Mouse (Mus musculus) embryonic fibroblast, embryonic 13.5 days (primary cell): ENCODE data around the gene Abcb4. TPM values are rescaled to one million over a fixed set of nuclear protein-coding genes. Genes with fewer than 3 reads are reported as not detected.
A peak's percentile ranks its signal among the peaks of the same experiment; 100 is the strongest.
"Not testable (repeated sequence)": the region's sequence is repeated elsewhere in the genome, so short reads cannot be mapped to it uniquely, and the experiment has no call there.

ENCODE experiments used
- H3K27ac ChIP-seq: 2 replicates; pipeline ENCODE4 v1.5.1; 2012; ENCODE audit warnings: low read length, control low read depth, inconsistent platforms; ENCODE audit not compliant: insufficient read depth
- H3K4me1 ChIP-seq: 2 replicates; pipeline ENCODE4 v1.6.1; 2011; ENCODE audit warnings: low read length; ENCODE audit not compliant: control insufficient read depth, insufficient read depth
- H3K4me3 ChIP-seq: 2 replicates; pipeline ENCODE4 v1.5.1; 2011; ENCODE audit warnings: mild to moderate bottlenecking, control low read depth, low read length; ENCODE audit not compliant: insufficient read depth
- CTCF ChIP-seq: IDR thresholded peaks from 2 replicates; pipeline ENCODE4 v1.5.1; 2011; ENCODE audit warnings: mild to moderate bottlenecking, control low read depth, low read length, moderate library complexity, borderline replicate concordance; ENCODE audit not compliant: insufficient read depth
- POLR2A ChIP-seq: IDR thresholded peaks from 2 replicates; pipeline ENCODE4 v1.6.1; 2011; ENCODE audit warnings: low read depth, mild to moderate bottlenecking, control low read depth, low read length, moderate library complexity
- polyA plus RNA-seq: library from polyadenylated mRNA; stranded (reverse); fragments of >200 nt; gene quantifications from 2 replicates; pipeline ENCODE4 v1.2.4, GENCODE M21; 2011; ENCODE audit warnings: low read depth; ENCODE audit not compliant: missing spikeins, insufficient read length

The Abcb4 gene
- polyA plus RNA-seq, 1 experiment, result 0.26 TPM

GRCm38 (mm10) chr5:8995966-8996685, 102.6 kb downstream of the Abcb4 start:
- TF ChIP-seq POLR2A (no peak), CTCF (no peak)
- H3K4me3 ChIP-seq, result peak overlapping the region; percentile 87

DNA sequence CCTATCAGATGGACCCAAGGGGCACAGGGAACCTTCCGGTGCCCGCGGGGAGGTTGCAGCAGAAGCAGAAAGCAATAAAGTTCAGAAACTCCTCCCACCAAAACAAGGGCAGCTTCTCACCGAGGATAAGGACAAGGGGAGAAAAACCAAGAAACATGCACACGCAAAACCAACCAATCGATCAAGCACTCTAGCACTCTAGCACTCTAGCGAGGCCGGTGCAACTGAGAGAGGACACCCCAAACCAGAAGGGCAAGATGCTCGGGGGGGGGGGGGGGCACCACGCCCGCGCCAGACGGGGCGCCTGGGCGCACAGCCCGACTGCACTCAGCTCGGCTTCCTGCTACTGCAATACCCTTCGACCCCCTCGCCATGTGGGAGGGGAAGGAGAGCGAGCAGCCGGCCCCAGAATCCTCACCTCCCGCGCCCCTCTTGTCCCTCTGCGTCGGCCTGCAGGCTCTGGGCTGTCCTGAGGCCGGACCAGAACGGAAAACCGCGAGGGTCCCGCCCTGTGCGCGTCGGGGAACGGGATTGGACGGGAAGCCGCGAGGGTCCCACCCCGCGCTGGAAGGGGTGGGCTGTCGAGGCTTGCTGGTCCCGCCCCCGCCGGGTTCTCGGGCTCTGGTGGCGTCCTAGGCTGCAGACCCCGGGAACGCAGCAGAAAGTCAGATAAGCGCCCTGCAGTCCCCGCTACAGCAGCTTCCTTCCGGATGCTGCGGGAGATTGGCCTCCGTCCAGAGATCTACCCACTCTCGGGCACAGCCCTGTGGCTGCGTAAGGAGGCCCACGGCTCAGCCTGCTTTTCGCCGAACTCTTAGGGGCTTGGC, 103.4 kb downstream of the Abcb4 start, which contains the start of gene Crot:
Gene Crot, minus strand, starts transcription at position 639 of the 827 bp plus-strand sequence.
- no peaks in the 10 kb centered on the region for H3K4me1 ChIP-seq
- no peak for TF ChIP-seq CTCF
- peak; percentile 95 for TF ChIP-seq POLR2A

More at GRCm38 (mm10) chr5:8995966-8996685, 102.6 kb downstream of the Abcb4 start:
- H3K4me1 ChIP-seq, result no peaks in the 10 kb centered on the region
- peak overlapping the region; percentile 27 for H3K27ac ChIP-seq

GRCm38 (mm10) chr5:8997513-8997895, 104.0 kb downstream of the Abcb4 start:
- H3K27ac ChIP-seq, result no peak overlapping the region
- H3K4me1 ChIP-seq, result no peaks in the 10 kb centered on the region
- TF ChIP-seq CTCF, result no peak
- no peak for TF ChIP-seq POLR2A
- peak overlapping the region; percentile 51 for H3K4me3 ChIP-seq

More for the DNA sequence above, 103.4 kb downstream of the Abcb4 start, which contains the start of gene Crot:
- Histone ChIP-seq H3K4me3 (peak within 1 kb of the TSS; percentile 87), H3K27ac (peak within 1 kb of the TSS; percentile 27)

DNA sequence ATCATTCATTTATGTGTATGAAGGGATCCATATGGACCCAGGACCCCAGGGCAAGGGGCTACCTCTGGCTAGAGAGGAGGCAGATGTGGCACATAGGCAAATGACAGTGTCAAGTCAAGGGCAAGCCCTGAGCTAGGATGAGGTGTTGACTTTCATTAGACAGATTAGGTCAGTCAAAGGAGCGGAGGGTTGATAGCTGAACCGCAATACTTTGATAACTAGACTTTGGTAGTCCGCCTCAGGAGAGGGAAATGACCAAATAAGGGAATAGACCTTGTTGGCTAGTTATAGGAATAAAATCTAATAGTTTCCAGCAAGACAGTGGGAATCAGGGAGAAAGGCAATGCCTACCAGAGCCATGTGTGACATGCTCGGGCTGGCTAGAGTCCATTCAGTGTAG, 105.6 kb downstream of the Abcb4 start:
- Histone ChIP-seq H3K27ac (no peak overlapping the region), H3K4me1 (no peaks in the 10 kb centered on the region), H3K4me3 (no peak overlapping the region)
- TF ChIP-seq POLR2A (no peak), CTCF (no peak)

GRCm38 (mm10) chr5:9000006-9000405, 106.5 kb downstream of the Abcb4 start:
- not testable (repeated sequence) for H3K4me1 ChIP-seq, H3K4me3 ChIP-seq, H3K27ac ChIP-seq

- not testable (repeated sequence) for H3K4me3 ChIP-seq, H3K4me1 ChIP-seq, H3K27ac ChIP-seq
Measured at GRCm38 (mm10) chr5:9006585-9006984, 113.1 kb downstream of the Abcb4 start.

Other genes with a start within 250 kb of the Abcb4 start
- 0.90 and 1.8 TPM in 2 replicates for gene Abcb1a, start 233.6 kb upstream of the Abcb4 start, polyA plus RNA-seq
- 13.3 and 19.6 TPM in 2 replicates for gene Abcb1b, start 95.6 kb upstream of the Abcb4 start, polyA plus RNA-seq
- 26.8 and 27.3 TPM in 2 replicates for gene Crot, start 103.6 kb downstream of the Abcb4 start, polyA plus RNA-seq
- 2.2 and 2.8 TPM in 2 replicates for gene Tmem243, start 207.0 kb downstream of the Abcb4 start, polyA plus RNA-seq